Mouse (Mus musculus) ES-Bruce4 (cell line): ENCODE results near the gene Recql5. TPM values are rescaled to one million over a fixed set of nuclear protein-coding genes. Genes with fewer than 3 reads are reported as not detected.

Experiments
- H3K27ac ChIP-seq: 2 replicates; pipeline ENCODE4 v1.5.1; 2012; ENCODE audit warnings: low read length, inconsistent platforms; ENCODE audit not compliant: insufficient read depth
- H3K27me3 ChIP-seq: 2 replicates; pipeline ENCODE4 v1.6.1; 2012; ENCODE audit warnings: mild to moderate bottlenecking, low read length, inconsistent platforms; ENCODE audit not compliant: control insufficient read depth, poor library complexity, insufficient read depth, severe bottlenecking
- H3K36me3 ChIP-seq: 2 replicates; pipeline ENCODE4 v1.6.1; 2012; ENCODE audit warnings: inconsistent platforms, mild to moderate bottlenecking, low read length, moderate library complexity; ENCODE audit not compliant: control insufficient read depth, poor library complexity, insufficient read depth, severe bottlenecking
- H3K4me1 ChIP-seq: one replicate; pipeline ENCODE4 v1.8.1; 2011; ENCODE audit warnings: low read length; ENCODE audit not compliant: control insufficient read depth, insufficient read depth
- H3K4me3 ChIP-seq: 2 replicates; pipeline ENCODE4 v1.5.1; 2011; ENCODE audit warnings: low read depth, mild to moderate bottlenecking, low read length
- H3K9ac ChIP-seq: 2 replicates; pipeline ENCODE4 v1.6.1; 2012; ENCODE audit warnings: low read depth, mild to moderate bottlenecking, inconsistent platforms; ENCODE audit not compliant: poor library complexity, severe bottlenecking
- H3K9me3 ChIP-seq: replicated peaks from 2 replicates; pipeline ENCODE4 v1.6.1; 2012; ENCODE audit warnings: mild to moderate bottlenecking, low read length, inconsistent platforms; ENCODE audit not compliant: control insufficient read depth, poor library complexity, insufficient read depth, severe bottlenecking
- CTCF ChIP-seq: IDR thresholded peaks from one replicate; pipeline ENCODE4 v1.8.1; 2011; ENCODE audit warnings: low read depth, low read length
- EP300 ChIP-seq: IDR thresholded peaks from 2 replicates; pipeline ENCODE4 v1.6.1; 2011; ENCODE audit warnings: low read depth, low read length; ENCODE audit not compliant: insufficient read depth
- POLR2A ChIP-seq: IDR thresholded peaks from one replicate; pipeline ENCODE4 v1.8.1; 2011; ENCODE audit warnings: low read length; ENCODE audit not compliant: insufficient read depth
- polyA plus RNA-seq: library from polyadenylated mRNA; stranded (reverse); fragments of >200 nt; gene quantifications from 2 replicates; pipeline ENCODE4 v1.2.4, GENCODE M21; 2011; ENCODE audit warnings: low read depth; ENCODE audit not compliant: missing spikeins, insufficient read depth, insufficient read length

Gene Recql5
- polyA plus RNA-seq, 1 experiment = 22.6 TPM

DNA sequence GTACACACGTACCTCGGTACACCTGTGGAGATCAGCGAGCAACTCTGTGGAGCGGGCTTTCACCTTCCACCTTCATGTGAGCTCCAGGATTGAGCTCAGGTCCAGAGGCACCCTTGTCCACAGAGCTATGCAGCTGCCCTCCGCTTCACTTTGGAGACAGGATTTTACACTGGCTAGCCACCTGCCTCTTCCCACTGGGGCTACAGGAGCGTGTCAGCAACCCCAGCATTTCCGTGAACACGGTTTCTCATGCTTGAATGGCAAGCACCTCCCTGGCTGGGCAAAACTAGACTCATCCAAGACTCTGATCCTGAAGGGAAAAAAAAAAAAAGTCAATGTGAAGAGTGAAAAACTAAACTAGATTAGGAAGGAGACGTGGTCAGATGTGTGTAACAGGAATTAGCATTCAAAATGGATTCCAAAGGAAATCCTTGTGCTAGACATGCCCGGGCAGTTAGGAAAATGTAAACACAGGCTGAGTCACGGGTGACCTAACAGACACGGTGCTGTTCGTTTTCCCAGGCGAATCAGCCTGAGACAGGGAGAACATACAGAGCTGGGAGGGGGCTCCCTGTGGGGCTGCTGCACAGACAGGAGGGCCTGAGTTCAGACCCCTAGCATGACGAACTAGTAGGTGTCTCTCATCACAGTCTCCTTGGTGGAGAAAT is 36.9 kb upstream of the Recql5 start:
- no peaks in the 10 kb centered on the region for H3K9me3 ChIP-seq
- H3K27me3 ChIP-seq = no peaks in the 10 kb centered on the region
- H3K4me1 ChIP-seq = peaks cover 5% of the 10 kb centered on the region
- H3K27ac ChIP-seq = peak overlapping the region; percentile 92
- TF ChIP-seq EP300 (peak; percentile 71; the same call in 1 of the 2 replicates), POLR2A (no peak), CTCF (no peak)
- H3K4me3 ChIP-seq = no peak overlapping the region
- H3K36me3 ChIP-seq = peaks cover under 1% of the 10 kb centered on the region; the same call in 1 of the 2 replicates
- peak overlapping the region; percentile 65 for H3K9ac ChIP-seq

- H3K4me3 ChIP-seq = no peak overlapping the region
- no peaks in the 10 kb centered on the region for H3K9me3 ChIP-seq
- H3K27ac ChIP-seq = peak overlapping the region; percentile 92
- peaks cover 13% of the 10 kb centered on the region for H3K36me3 ChIP-seq
- no peaks in the 10 kb centered on the region for H3K27me3 ChIP-seq
- H3K9ac ChIP-seq = no peak overlapping the region
- peaks cover 5% of the 10 kb centered on the region for H3K4me1 ChIP-seq
- TF ChIP-seq CTCF = no peak
- no peak for TF ChIP-seq EP300
- TF ChIP-seq POLR2A = no peak
These were observed 35.6 kb upstream of the Recql5 start for GRCm38 (mm10) chr11:115968731-115969405.

DNA sequence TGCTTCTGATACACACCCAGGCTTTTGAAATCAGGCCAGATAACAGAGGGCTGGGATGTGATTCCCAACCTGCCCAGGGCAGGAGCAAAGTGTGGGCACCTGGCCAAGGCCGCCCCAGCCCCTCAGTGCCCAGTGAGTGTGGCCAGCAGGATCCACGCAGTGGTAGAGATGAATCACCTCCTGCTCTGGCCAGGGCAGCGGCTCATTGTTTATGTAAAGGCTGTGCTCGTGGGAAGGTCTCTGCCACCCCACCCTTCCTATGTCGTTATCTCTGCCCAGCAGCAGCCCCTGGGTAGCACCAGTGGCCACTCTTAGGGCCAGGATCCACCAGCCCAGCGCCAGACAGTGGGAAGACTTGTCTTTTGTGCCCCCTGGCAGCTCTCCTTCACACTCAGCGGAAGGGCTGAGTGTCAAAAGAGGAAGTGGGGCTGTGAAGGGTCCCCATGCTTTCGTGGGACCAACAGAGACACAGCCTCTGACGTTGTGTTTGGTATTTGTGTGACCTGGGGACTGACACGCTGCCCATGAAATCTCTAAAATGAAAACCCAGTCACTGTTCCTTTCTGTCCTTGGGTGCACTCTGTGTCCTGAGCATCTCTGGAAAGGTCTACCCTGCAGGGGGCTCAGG is 31.8 kb upstream of the Recql5 start:
- Histone ChIP-seq H3K36me3 (peaks cover 34% of the 10 kb centered on the region), H3K9ac (no peak overlapping the region), H3K4me3 (no peak overlapping the region), H3K9me3 (no peaks in the 10 kb centered on the region), H3K4me1 (peaks cover 2% of the 10 kb centered on the region), H3K27ac (no peak overlapping the region; the same call in 1 of the 2 replicates), H3K27me3 (no peaks in the 10 kb centered on the region)
- TF ChIP-seq CTCF (no peak), POLR2A (no peak), EP300 (no peak)

- H3K9me3 ChIP-seq = no peaks in the 10 kb centered on the region
- TF ChIP-seq EP300 = no peak
- TF ChIP-seq CTCF = no peak
- TF ChIP-seq POLR2A = no peak
- H3K4me1 ChIP-seq = no peaks in the 10 kb centered on the region
- no peak overlapping the region for H3K27ac ChIP-seq
- H3K36me3 ChIP-seq = peaks cover 38% of the 10 kb centered on the region
- H3K4me3 ChIP-seq = no peak overlapping the region
- H3K9ac ChIP-seq = no peak overlapping the region
- H3K27me3 ChIP-seq = no peaks in the 10 kb centered on the region
These were observed 29.6 kb upstream of the Recql5 start for GRCm38 (mm10) chr11:115962651-115963412.

DNA sequence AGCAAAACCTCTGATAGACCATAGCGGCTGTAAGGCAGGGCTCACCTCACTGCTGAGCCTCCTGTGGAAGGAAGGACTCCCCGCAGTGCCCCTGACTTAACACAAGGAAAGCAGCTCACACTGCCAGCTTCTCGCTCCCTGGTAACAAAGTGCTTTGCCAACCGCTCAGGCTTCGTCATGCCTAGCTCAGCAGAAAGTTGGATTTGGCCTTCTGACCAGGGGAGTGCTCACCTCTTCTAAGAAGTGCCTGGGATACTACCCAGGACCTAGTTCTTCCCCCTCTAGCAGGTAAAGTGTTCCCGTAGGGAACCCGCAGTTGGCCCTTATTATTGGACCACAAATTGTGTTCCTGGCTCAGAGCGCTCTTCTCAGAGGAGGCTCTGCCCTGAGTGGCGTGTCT is 25.7 kb upstream of the Recql5 start:
- H3K4me1 ChIP-seq = no peaks in the 10 kb centered on the region
- no peaks in the 10 kb centered on the region for H3K27me3 ChIP-seq
- no peaks in the 10 kb centered on the region for H3K9me3 ChIP-seq
- TF ChIP-seq POLR2A (no peak), CTCF (no peak), EP300 (no peak)
- H3K36me3 ChIP-seq = peaks cover 34% of the 10 kb centered on the region
- no peak overlapping the region for H3K9ac ChIP-seq
- peak overlapping the region; percentile 23; the same call in 1 of the 2 replicates for H3K27ac ChIP-seq
- H3K4me3 ChIP-seq = no peak overlapping the region
